Mouse (Mus musculus) liver, postnatal 0 days (tissue): Measurements from ENCODE around the gene Olfr524.

Experiments used
- CTCF ChIP-seq: sonication (generic); IDR thresholded peaks from 2 replicates; pipeline ENCODE4 v1.5.1; 2016; ENCODE audit warnings: antibody characterized with exemption, low read depth
- EP300 ChIP-seq: IDR thresholded peaks from 2 replicates; pipeline ENCODE4 v1.6.1; 2016; ENCODE audit warnings: antibody characterized with exemption, low read depth, mild to moderate bottlenecking

GRCm38 (mm10) chr7:140179176-140179575, 26.6 kb downstream of the Olfr524 start:
- TF ChIP-seq CTCF (no peak), EP300 (no peak)
